ENCODE assay signal across 9 mouse cellular contexts in genomic region chr11:53566646-53567045, GRCm38 (mm10). TPM values are rescaled to one million over a fixed set of nuclear protein-coding genes. Genes with fewer than 3 reads are reported as not detected.
A peak's percentile ranks its signal among the peaks of the same experiment; 100 is the strongest.
DNase-seq lines count a peak whose midpoint lies in the region; ATAC-seq and TF ChIP-seq lines count a peak whose summit lies in the region.
"Had no signal": no experiment of that assay in that cellular context is flagged by ENCODE, and none has a peak within 500 bp of the region (broad histone marks: within the 10 kb centered on the region; RNA-seq: fewer than 3 reads in every experiment).

No protein-coding gene starts in this region.

- peaks cover 10% of the 10 kb centered on the region for H3K4me1 ChIP-seq in embryonic facial prominence, embryonic 14.5 days (ENCODE audit: control insufficient read depth, insufficient read depth, low read length)
- 0 out of 2 replicates have a peak, but pooled peaks cover 2% of the 10 kb centered on the region for H3K4me1 ChIP-seq in intestine, embryonic 15.5 days (replicated peaks)

- no peak for DNase-seq in layer of hippocampus, adult 2 months (ENCODE audit: low spot score in 2 of 2)
- no peak for DNase-seq in layer of hippocampus, postnatal 10 days (ENCODE audit: low spot score in 2 of 2)
- no peak for DNase-seq in embryonic facial prominence, embryonic 14.5 days (ENCODE audit: low spot score)
- no peak for DNase-seq in spleen, postnatal 4 days (ENCODE audit: low spot score in 2 of 2)
- DNase-seq in kidney, adult 9 months: no peak
- DNase-seq in layer of hippocampus, postnatal 25 days (ENCODE audit: extremely low spot score in 1 of 2, low spot score in 1 of 2): no peak

- H3K79me2 ChIP-seq in myocyte (ENCODE audit: control insufficient read depth, insufficient read depth): peaks cover 12% of the 10 kb centered on the region

- peak overlapping the region; percentile 87 for H3K27ac ChIP-seq in layer of hippocampus, adult 2 months
- no peak overlapping the region for H3K27ac ChIP-seq in embryonic facial prominence, embryonic 14.5 days (replicated peaks; ENCODE audit: low read depth, low read length)
- H3K27ac ChIP-seq in intestine, embryonic 15.5 days: no peak overlapping the region

- H3K4me3 ChIP-seq in layer of hippocampus, adult 2 months: peak overlapping the region; percentile 96
- H3K4me3 ChIP-seq in embryonic facial prominence, embryonic 14.5 days (ENCODE audit: low read depth, low read length): peak overlapping the region; percentile 95
- H3K4me3 ChIP-seq in intestine, embryonic 15.5 days (replicated peaks): peak overlapping the region; percentile 88
- peak overlapping the region; percentile 50 for H3K4me3 ChIP-seq in myocyte

- 0 out of 2 replicates have a peak, but pooled peaks cover 7% of the 10 kb centered on the region for H3K9me3 ChIP-seq in embryonic facial prominence, embryonic 14.5 days (ENCODE audit: control insufficient read depth, low read length)
- no peaks in the 10 kb centered on the region for H3K9me3 ChIP-seq in intestine, embryonic 15.5 days

- peak overlapping the region; percentile 82 for H3K9ac ChIP-seq in embryonic facial prominence, embryonic 14.5 days (ENCODE audit: low read depth, low read length)
- no peak overlapping the region for H3K9ac ChIP-seq in intestine, embryonic 15.5 days

- peaks cover 11% of the 10 kb centered on the region; the same call in 1 of the 2 replicates for H3K36me3 ChIP-seq in embryonic facial prominence, embryonic 14.5 days (ENCODE audit: control insufficient read depth, insufficient read depth, low read length)
- no peaks in the 10 kb centered on the region for H3K36me3 ChIP-seq in intestine, embryonic 15.5 days
- no peaks in the 10 kb centered on the region for H3K36me3 ChIP-seq in myocyte (ENCODE audit: control insufficient read depth, insufficient read depth)

- peak overlapping the region; percentile 77 for H3K4me2 ChIP-seq in embryonic facial prominence, embryonic 14.5 days (ENCODE audit: low read depth, low read length)
- H3K4me2 ChIP-seq in intestine, embryonic 15.5 days (replicated peaks): peak overlapping the region; percentile 86
- H3K4me2 ChIP-seq in myocyte (ENCODE audit: low read depth): peak overlapping the region; percentile 93

- 85% methylated on average over 4 of the region's 4 CpGs for WGBS in embryonic facial prominence, embryonic 14.5 days
- WGBS in intestine, embryonic 15.5 days: 86% methylated on average over 4 of the region's 4 CpGs

- peak overlapping the region; percentile 82 for H3ac ChIP-seq in myocyte (ENCODE audit: control insufficient read depth, insufficient read length)

- TF ChIP-seq CTCF in layer of hippocampus, adult 2 months (conservative IDR thresholded peaks at IDR 0.05): no peak

- H3K27me3 ChIP-seq in embryonic facial prominence, embryonic 14.5 days (replicated peaks; ENCODE audit: control insufficient read depth, insufficient read depth, low read length): no peaks in the 10 kb centered on the region
- no peaks in the 10 kb centered on the region for H3K27me3 ChIP-seq in intestine, embryonic 15.5 days (replicated peaks)
- no peaks in the 10 kb centered on the region for H3K27me3 ChIP-seq in myocyte (ENCODE audit: control insufficient read depth, insufficient read depth, insufficient read length)

- ATAC-seq in embryonic facial prominence, embryonic 14.5 days (ENCODE audit: low read depth): no peak
- ATAC-seq in intestine, embryonic 15.5 days: peak; percentile 21

- TF ChIP-seq POLR2A in myocyte (IDR thresholded peaks at IDR 0.05; ENCODE audit: insufficient read length, low read depth): no peak

TF ChIP-seq in myocyte, 11 proteins besides CTCF, POLR2A, EP300 and RAD21:
- TF ChIP-seq TCF3 (IDR thresholded peaks at IDR 0.05; ENCODE audit: insufficient read length, low read depth): no peak
- TF ChIP-seq E2F4 (IDR thresholded peaks at IDR 0.05; ENCODE audit: insufficient read depth): no peak
- TF ChIP-seq MYOD1 (IDR thresholded peaks at IDR 0.05; ENCODE audit: control insufficient read depth in 1 of 3, insufficient read length in 2 of 3, low read depth in 2 of 3): no peak
- no peak for TF ChIP-seq MYOG (IDR thresholded peaks at IDR 0.05; ENCODE audit: control insufficient read depth in 1 of 3, insufficient read depth in 1 of 3, insufficient read length in 2 of 3, low read depth in 2 of 3)
- TF ChIP-seq SRF (IDR thresholded peaks at IDR 0.05; ENCODE audit: control insufficient read depth, insufficient read length, low read depth): no peak
- TF ChIP-seq TCF12 (IDR thresholded peaks at IDR 0.05; ENCODE audit: insufficient read depth, poor library complexity, severe bottlenecking): no peak
- no peak for TF ChIP-seq MAX (IDR thresholded peaks at IDR 0.05; ENCODE audit: low read depth)
- no peak for TF ChIP-seq POLR2AphosphoS2 (IDR thresholded peaks at IDR 0.05; ENCODE audit: insufficient read length, low read depth)
- no peak for TF ChIP-seq USF1 (IDR thresholded peaks at IDR 0.05; ENCODE audit: low read depth)
- no peak for TF ChIP-seq CEBPB (IDR thresholded peaks at IDR 0.05; ENCODE audit: insufficient read depth, poor library complexity, severe bottlenecking)
- TF ChIP-seq REST (IDR thresholded peaks at IDR 0.05; ENCODE audit: insufficient read depth, insufficient read length): no peak

RNA-seq across cellular contexts. Expression of gene Kif3a, which starts 0.5 kb away (rescaled TPM):
- 100 to 1,000 TPM; 130 to 133 TPM for total RNA-seq in layer of hippocampus, adult 2 months (2021)
- 100 to 1,000 TPM; 163 to 165 TPM for total RNA-seq in layer of hippocampus, postnatal 10 days (2021)
- 75.4 and 77.0 TPM in 2 replicates for polyA plus RNA-seq in embryonic facial prominence, embryonic 14.5 days (2014; fragmentation: Nextera tagmentation; extraction: Ambion mirVana)
- 48.2 TPM in 2 replicates for polyA plus RNA-seq in intestine, embryonic 15.5 days (2015; fragmentation: Nextera tagmentation; extraction: Ambion mirVana)
- polyA plus RNA-seq in myocyte (2012; fragmentation: generic; extraction: Trizol): 13.6 TPM
- 100 to 1,000 TPM; 120 to 131 TPM for total RNA-seq in layer of hippocampus, postnatal 25 days (2021)

RNA-seq across cellular contexts. Expression of gene Sept8, which starts 47.6 kb away (rescaled TPM):
- 100 to 1,000 TPM; 240 to 254 TPM for total RNA-seq in layer of hippocampus, adult 2 months (2021)
- total RNA-seq in layer of hippocampus, postnatal 10 days (2021): 100 to 1,000 TPM; 126 to 130 TPM
- 42.2 and 46.6 TPM in 2 replicates for polyA plus RNA-seq in embryonic facial prominence, embryonic 14.5 days (2014; fragmentation: Nextera tagmentation; extraction: Ambion mirVana)
- polyA plus RNA-seq in intestine, embryonic 15.5 days (2015; fragmentation: Nextera tagmentation; extraction: Ambion mirVana): 19.7 and 21.7 TPM in 2 replicates
- polyA plus RNA-seq in myocyte (2012; fragmentation: generic; extraction: Trizol): 92.4 TPM
- 100 to 1,000 TPM; 252 to 260 TPM for total RNA-seq in layer of hippocampus, postnatal 25 days (2021)

RNA-seq across cellular contexts. Expression of gene Il4, which starts 51.8 kb away (rescaled TPM):
- not detected for total RNA-seq in layer of hippocampus, adult 2 months (2021)
- total RNA-seq in layer of hippocampus, postnatal 10 days (2021): not detected
- polyA plus RNA-seq in embryonic facial prominence, embryonic 14.5 days (2014; fragmentation: Nextera tagmentation; extraction: Ambion mirVana): 1.1 and 4.3 TPM in 2 replicates
- polyA plus RNA-seq in intestine, embryonic 15.5 days (2015; fragmentation: Nextera tagmentation; extraction: Ambion mirVana): 0.56 and 0.59 TPM in 2 replicates
- 0.19 TPM for polyA plus RNA-seq in myocyte (2012; fragmentation: generic; extraction: Trizol)
- total RNA-seq in layer of hippocampus, postnatal 25 days (2021): not detected
- total RNA-seq: layer of hippocampus, postnatal 14 days had no signal
